Mouse (Mus musculus): ENCODE measurements around the gene Elf2. TPM values are rescaled to one million over a fixed set of nuclear protein-coding genes. Genes with fewer than 3 reads are reported as not detected.
A peak's percentile ranks its signal among the peaks of the same experiment; 100 is the strongest.

Gene Elf2
- total and polyA plus RNA-seq, 3 experiments: 31.2 to 41.2 (median 32.2) TPM

GRCm38 (mm10) chr3:51294251-51294650 lies 46.2 kb downstream of the Elf2 start:
- Histone ChIP-seq H3K27me3 (replicated peaks) (no peaks in the 10 kb centered on the region), H3K36me3 (replicated peaks in 1 of 2; ENCODE audit: control insufficient read depth in 1 of 2, insufficient read depth in 1 of 2, low read length in 1 of 2) (peaks cover 0 to 4% of the 10 kb centered on the region in 2 experiments), H3K9me3 (replicated peaks; ENCODE audit: low read length) (no peaks in the 10 kb centered on the region), H3K4me3 (replicated peaks in 1 of 3; ENCODE audit: low read depth in 2 of 3, low read length in 2 of 3, poor library complexity in 1 of 3) (no peak overlapping the region), H3K27ac (ENCODE audit: insufficient read depth, low read depth) (no peak overlapping the region), H3K4me1 (ENCODE audit: control insufficient read depth in 1 of 2, insufficient read depth in 2 of 2) (no peaks in the 10 kb centered on the region), H3K4me2 (ENCODE audit: insufficient read depth, low read depth, poor library complexity, severe bottlenecking) (no peak overlapping the region), H3K9ac (ENCODE audit: insufficient read depth, low read depth) (no peak overlapping the region), H3K79me2 (replicated peaks; ENCODE audit: control insufficient read depth, extremely low read depth, insufficient read depth, poor library complexity, severe bottlenecking) (no peaks in the 10 kb centered on the region)
- dilution Hi-C loops (cut with MboI; ENCODE audit: extremely low pct_ligation_motif_present, extremely low pct_unique_long_range_greater_than_20kb, low sequenced_read_pairs): no loop called here
- in situ Hi-C loops (cut with MboI; ENCODE audit: low pct_ligation_motif_present, low pct_unique_long_range_greater_than_20kb, low sequenced_read_pairs): no loop called here
- DNase-seq (ENCODE audit: extremely low read depth): no peak
- no peak for TF ChIP-seq MEF2A (IDR thresholded peaks at IDR 0.05; ENCODE audit: borderline replicate concordance, low read depth, low read length)
- TF ChIP-seq CHD2 (IDR thresholded peaks at IDR 0.05; ENCODE audit: low read length): no peak
- no peak for TF ChIP-seq MXI1 (IDR thresholded peaks at IDR 0.05; ENCODE audit: low read depth, low read length)
- TF ChIP-seq RCOR1 (conservative IDR thresholded peaks at IDR 0.05; ENCODE audit: low read depth, low read length): no peak
- no peak for TF ChIP-seq JUN (IDR thresholded peaks at IDR 0.05; ENCODE audit: insufficient read depth, low read depth, low read length)
- no peak for TF ChIP-seq GABPA (IDR thresholded peaks at IDR 0.05; ENCODE audit: insufficient replicate concordance, low read depth, low read length)
- TF ChIP-seq USF2 (conservative IDR thresholded peaks at IDR 0.05; ENCODE audit: low read depth, low read length): no peak
- no peak for TF ChIP-seq HCFC1 (IDR thresholded peaks at IDR 0.05; ENCODE audit: low read depth, low read length)
- TF ChIP-seq KAT2A (IDR thresholded peaks at IDR 0.05; ENCODE audit: insufficient replicate concordance, low read length): no peak
- no peak for TF ChIP-seq EP300 (IDR thresholded peaks at IDR 0.05; ENCODE audit: low read length)
- TF ChIP-seq CHD1 (IDR thresholded peaks at IDR 0.05; ENCODE audit: low read depth, low read length): no peak
- TF ChIP-seq NRF1 (IDR thresholded peaks at IDR 0.05; ENCODE audit: low read depth, low read length): no peak
- no peak for TF ChIP-seq BHLHE40 (IDR thresholded peaks at IDR 0.05; ENCODE audit: low read depth, low read length)
- no peak for TF ChIP-seq TBP (conservative IDR thresholded peaks at IDR 0.05; ENCODE audit: low read depth, low read length)
- TF ChIP-seq SIN3A (IDR thresholded peaks at IDR 0.05; ENCODE audit: low read length): no peak
- no peak for TF ChIP-seq SMC3 (IDR thresholded peaks at IDR 0.05; ENCODE audit: low read depth, low read length)
- TF ChIP-seq ZKSCAN1 (IDR thresholded peaks at IDR 0.05; ENCODE audit: borderline replicate concordance, low read depth, low read length): no peak

GRCm38 (mm10) chr3:51288880-51289821 lies 51.3 kb downstream of the Elf2 start:
- in situ Hi-C loops (cut with MboI; ENCODE audit: low pct_ligation_motif_present, low pct_unique_long_range_greater_than_20kb, low sequenced_read_pairs): loop anchor here (10.0 kb wide), 2 partner anchors 54 to 66 kb away; no protein-coding TSS in a partner anchor
- Histone ChIP-seq H3K79me2 (replicated peaks; ENCODE audit: control insufficient read depth, extremely low read depth, insufficient read depth, poor library complexity, severe bottlenecking) (no peaks in the 10 kb centered on the region), H3K4me3 (replicated peaks in 1 of 3; ENCODE audit: low read depth in 2 of 3, low read length in 2 of 3, poor library complexity in 1 of 3) (no peak overlapping the region), H3K27me3 (replicated peaks) (no peaks in the 10 kb centered on the region), H3K36me3 (replicated peaks in 1 of 2; ENCODE audit: control insufficient read depth in 1 of 2, insufficient read depth in 1 of 2, low read length in 1 of 2) (peaks cover 0 to 11% of the 10 kb centered on the region in 2 experiments), H3K4me2 (ENCODE audit: insufficient read depth, low read depth, poor library complexity, severe bottlenecking) (no peak overlapping the region), H3K4me1 (ENCODE audit: control insufficient read depth in 1 of 2, insufficient read depth in 2 of 2) (no peaks in the 10 kb centered on the region), H3K9ac (ENCODE audit: insufficient read depth, low read depth) (no peak overlapping the region), H3K9me3 (replicated peaks; ENCODE audit: low read length) (no peaks in the 10 kb centered on the region), H3K27ac (ENCODE audit: insufficient read depth, low read depth) (no peak overlapping the region)
- peak; percentile 78 for DNase-seq (ENCODE audit: extremely low read depth)
- dilution Hi-C loops (cut with MboI; ENCODE audit: extremely low pct_ligation_motif_present, extremely low pct_unique_long_range_greater_than_20kb, low sequenced_read_pairs): no loop called here
- TF ChIP-seq USF2 (conservative IDR thresholded peaks at IDR 0.05; ENCODE audit: low read depth, low read length) (no peak), MAZ (IDR thresholded peaks at IDR 0.05; ENCODE audit: low read depth, low read length) (no peak), MAX (IDR thresholded peaks at IDR 0.05; ENCODE audit: low read length) (no peak), SIN3A (IDR thresholded peaks at IDR 0.05; ENCODE audit: low read length) (0 out of 2 replicates have a peak, but pooled peaks have one; percentile 41), NELFE (IDR thresholded peaks at IDR 0.05; ENCODE audit: low read depth, low read length) (no peak), ETS1 (conservative IDR thresholded peaks at IDR 0.05; ENCODE audit: low read depth, low read length) (no peak), EP300 (IDR thresholded peaks at IDR 0.05; ENCODE audit: low read length) (no peak), KAT2A (IDR thresholded peaks at IDR 0.05; ENCODE audit: insufficient replicate concordance, low read length) (no peak), PAX5 (IDR thresholded peaks at IDR 0.05; ENCODE audit: low read length) (no peak), JUND (conservative IDR thresholded peaks at IDR 0.05; ENCODE audit: low read depth, low read length) (no peak), ZC3H11A (IDR thresholded peaks at IDR 0.05; ENCODE audit: low read depth, low read length) (peak; percentile 82), POLR2AphosphoS2 (IDR thresholded peaks at IDR 0.05; ENCODE audit: low read depth, low read length) (no peak), UBTF (IDR thresholded peaks at IDR 0.05; ENCODE audit: low read depth, low read length) (no peak), CHD2 (IDR thresholded peaks at IDR 0.05; ENCODE audit: low read length) (no peak), E2F4 (IDR thresholded peaks at IDR 0.05; ENCODE audit: insufficient replicate concordance, low read depth, low read length) (no peak), ELF1 (IDR thresholded peaks at IDR 0.05; ENCODE audit: low read depth, low read length) (no peak), SMC3 (IDR thresholded peaks at IDR 0.05; ENCODE audit: low read depth, low read length) (peak; percentile 96), USF1 (IDR thresholded peaks at IDR 0.05; ENCODE audit: low read depth, low read length) (no peak), MYC (IDR thresholded peaks at IDR 0.05; ENCODE audit: low read depth, low read length) (0 out of 2 replicates have a peak, but pooled peaks have one; percentile 29)
